Comparison of ENCODE assay signal across 9 mouse cellular contexts in the genomic region with DNA sequence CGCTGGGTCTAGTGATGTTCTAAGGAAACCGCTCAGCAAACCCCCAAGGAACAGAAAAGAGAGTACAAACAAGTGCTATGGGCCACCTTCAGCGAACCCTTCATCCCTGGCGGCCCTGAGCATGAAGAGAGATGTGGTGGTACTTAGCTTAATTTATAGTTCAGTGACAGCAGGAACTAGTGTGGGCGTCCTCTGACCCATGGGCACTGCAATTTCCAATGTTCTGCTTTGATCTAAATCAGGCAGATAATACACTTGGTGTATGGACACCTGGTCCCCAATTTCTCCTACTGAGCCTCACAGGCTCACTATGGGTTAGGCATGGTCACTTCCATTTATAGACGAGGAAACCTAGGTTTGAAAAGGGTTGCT. TPM values are rescaled to one million over a fixed set of nuclear protein-coding genes. Genes with fewer than 3 reads are reported as not detected.
DNase-seq lines count a peak whose midpoint lies in the region; ATAC-seq and TF ChIP-seq lines count a peak whose summit lies in the region.
"Had no signal": no experiment of that assay in that cellular context is flagged by ENCODE, and none has a peak within 500 bp of the region (broad histone marks: within the 10 kb centered on the region; RNA-seq: fewer than 3 reads in every experiment).

No protein-coding gene starts in this region.

- peaks cover 7% of the 10 kb centered on the region for H3K27me3 ChIP-seq in lung, postnatal 0 days (replicated peaks; ENCODE audit: insufficient read depth, low read length)
- peaks cover 27% of the 10 kb centered on the region for H3K27me3 ChIP-seq in liver, embryonic 15.5 days
- peaks cover 4% of the 10 kb centered on the region for H3K27me3 ChIP-seq in stomach, postnatal 0 days (ENCODE audit: control insufficient read depth, insufficient read depth, low read length)

- 5% methylated on average over 6 of the region's 6 CpGs for WGBS in lung, postnatal 0 days
- 6% methylated on average over 6 of the region's 6 CpGs for WGBS in liver, embryonic 15.5 days (ENCODE audit: insufficient replicate concordance)
- 12% methylated on average over 6 of the region's 6 CpGs for WGBS in stomach, postnatal 0 days

- no peak for DNase-seq in lung, postnatal 0 days (ENCODE audit: low spot score)
- DNase-seq in lung, postnatal 4 days = no peak
- peak; percentile 4 for DNase-seq in forelimb bud, embryonic 11.5 days (ENCODE audit: low read depth, low spot score)
- DNase-seq in stomach, postnatal 0 days (ENCODE audit: low spot score) = no peak
- DNase-seq in natural killer cell, adult 2 months (ENCODE audit: low spot score in 2 of 2) = no peak
- DNase-seq in B cell, adult 2 months = no peak

- peak overlapping the region; percentile 54 for H3K4me2 ChIP-seq in lung, postnatal 0 days (replicated peaks; ENCODE audit: low read depth, low read length)
- H3K4me2 ChIP-seq in liver, embryonic 15.5 days = peak overlapping the region; percentile 57
- peak overlapping the region; percentile 65 for H3K4me2 ChIP-seq in stomach, postnatal 0 days (replicated peaks; ENCODE audit: low read depth)

- H3K27ac ChIP-seq in lung, postnatal 0 days (ENCODE audit: low read length) = no peak overlapping the region
- H3K27ac ChIP-seq in liver, embryonic 15.5 days (replicated peaks) = no peak overlapping the region
- H3K27ac ChIP-seq in stomach, postnatal 0 days (replicated peaks) = no peak overlapping the region
- H3K27ac ChIP-seq: macrophage had no signal

- TF ChIP-seq CTCF in lung, postnatal 0 days (IDR thresholded peaks at IDR 0.05) = no peak
- no peak for TF ChIP-seq CTCF in stomach, postnatal 0 days (IDR thresholded peaks at IDR 0.05; ENCODE audit: low read depth)

- H3K4me3 ChIP-seq in lung, postnatal 0 days (ENCODE audit: low read depth, low read length) = peak overlapping the region; percentile 33
- H3K4me3 ChIP-seq in liver, embryonic 15.5 days (replicated peaks) = peak overlapping the region; percentile 33
- peak overlapping the region; percentile 47 for H3K4me3 ChIP-seq in stomach, postnatal 0 days (ENCODE audit: low read depth, low read length)

- no peak for TF ChIP-seq EP300 in lung, postnatal 0 days (IDR thresholded peaks at IDR 0.05)
- no peak for TF ChIP-seq EP300 in stomach, postnatal 0 days (optimal IDR thresholded peaks at IDR 0.05)

- no peak for ATAC-seq in lung, postnatal 0 days
- ATAC-seq in liver, embryonic 15.5 days (ENCODE audit: insufficient read depth) = no peak
- no peak for ATAC-seq in stomach, postnatal 0 days (ENCODE audit: low FRiP score, low TSS enrichment)
- no peak for ATAC-seq in activated CD4-positive, CD25-positive, alpha-beta regulatory T cell, adult 4 months

- H3K36me3 ChIP-seq in lung, postnatal 0 days (ENCODE audit: insufficient read depth, low read length) = no peaks in the 10 kb centered on the region
- H3K36me3 ChIP-seq in liver, embryonic 15.5 days (replicated peaks) = no peaks in the 10 kb centered on the region
- no peaks in the 10 kb centered on the region for H3K36me3 ChIP-seq in stomach, postnatal 0 days (ENCODE audit: control insufficient read depth, insufficient read depth, low read length)

- no peak overlapping the region for H3K9ac ChIP-seq in lung, postnatal 0 days (replicated peaks; ENCODE audit: low read depth)
- no peak overlapping the region for H3K9ac ChIP-seq in liver, embryonic 15.5 days
- H3K9ac ChIP-seq in stomach, postnatal 0 days (ENCODE audit: low read length) = no peak overlapping the region

- no peaks in the 10 kb centered on the region for H3K9me3 ChIP-seq in lung, postnatal 0 days (ENCODE audit: low read length)
- no peaks in the 10 kb centered on the region for H3K9me3 ChIP-seq in liver, embryonic 15.5 days (replicated peaks)
- H3K9me3 ChIP-seq in stomach, postnatal 0 days (ENCODE audit: control insufficient read depth, low read length) = no peaks in the 10 kb centered on the region

- H3K4me1 ChIP-seq in lung, postnatal 0 days (ENCODE audit: insufficient read depth, low read depth, low read length) = no peaks in the 10 kb centered on the region
- no peaks in the 10 kb centered on the region for H3K4me1 ChIP-seq in liver, embryonic 15.5 days (replicated peaks)
- H3K4me1 ChIP-seq in stomach, postnatal 0 days (replicated peaks; ENCODE audit: control insufficient read depth, insufficient read depth) = no peaks in the 10 kb centered on the region

RNA-seq across cellular contexts. Expression of a gene that starts 0.3 kb away (rescaled TPM):
- polyA plus RNA-seq in lung, postnatal 0 days (2015; fragmentation: Nextera tagmentation; extraction: Ambion mirVana) = 0.18 and 0.36 TPM in 2 replicates
- 0.09 and 0.21 TPM in 2 replicates for polyA plus RNA-seq in liver, embryonic 15.5 days (2015; fragmentation: Nextera tagmentation; extraction: Ambion mirVana)
- 2.4 and 3.7 TPM in 2 replicates for polyA plus RNA-seq in stomach, postnatal 0 days (2015; fragmentation: Nextera tagmentation; extraction: Ambion mirVana)
- polyA plus RNA-seq in activated CD4-positive, CD25-positive, alpha-beta regulatory T cell, adult 4 months (2017; shearing (Covaris generic)) = not detected
- polyA plus RNA-seq: macrophage had no signal
